Mouse (Mus musculus): ENCODE results near the gene Socs1.

The Socs1 gene

GRCm38 (mm10) chr16:10787548-10788058, 2.3 kb upstream of the Socs1 start:
- in situ Hi-C loops (cut with MboI, MseI) = loop anchor here (10.0 kb wide), 1 partner anchor 373 kb away; the partner anchor contains the start of gene Nubp1

- in situ Hi-C loops (cut with MboI, MseI) = loop anchor here (10.0 kb wide), 1 partner anchor 372 kb away; the partner anchor contains the start of gene Nubp1
Measured at GRCm38 (mm10) chr16:10786782-10787547, 1.6 kb upstream of the Socs1 start.

- in situ Hi-C loops (cut with MboI, MseI) = loop anchor here (10.0 kb wide), 1 partner anchor 371 kb away; the partner anchor contains the start of gene Nubp1
Measured at GRCm38 (mm10) chr16:10786288-10786687, 952 bp upstream of the Socs1 start.

GRCm38 (mm10) chr16:10784793-10785370, 454 bp downstream of the Socs1 start:
- in situ Hi-C loops (cut with MboI, MseI) = loop anchor here (5.0 to 10.0 kb wide), 2 partner anchors 43 to 370 kb away; partner anchors contain the start of gene Nubp1

- in situ Hi-C loops (cut with MboI, MseI) = loop anchor here (5.0 to 10.0 kb wide), 2 partner anchors 42 to 369 kb away; partner anchors contain the start of gene Nubp1
Measured at GRCm38 (mm10) chr16:10783883-10784792, 1.2 kb downstream of the Socs1 start.

GRCm38 (mm10) chr16:10783451-10783850, 1.9 kb downstream of the Socs1 start:
- in situ Hi-C loops (cut with MboI, MseI) = loop anchor here (5.0 to 10.0 kb wide), 2 partner anchors 41 to 369 kb away; partner anchors contain the start of gene Nubp1

GRCm38 (mm10) chr16:10783152-10783434, 2.2 kb downstream of the Socs1 start:
- in situ Hi-C loops (cut with MboI, MseI) = loop anchor here (5.0 to 10.0 kb wide), 2 partner anchors 41 to 368 kb away; partner anchors contain the start of gene Nubp1

- in situ Hi-C loops (cut with MboI, MseI) = loop anchor here (5.0 to 10.0 kb wide), 2 partner anchors 40 to 368 kb away; partner anchors contain the start of gene Nubp1
Measured at GRCm38 (mm10) chr16:10782377-10783151, 2.8 kb downstream of the Socs1 start.

- in situ Hi-C loops (cut with MboI, MseI) = loop anchor here (5.0 to 10.0 kb wide), 2 partner anchors 40 to 367 kb away; partner anchors contain the start of gene Nubp1
Measured at GRCm38 (mm10) chr16:10781862-10782371, 3.4 kb downstream of the Socs1 start.

GRCm38 (mm10) chr16:10780631-10781120, 4.7 kb downstream of the Socs1 start:
- in situ Hi-C loops (cut with MboI, MseI) = loop anchor here (5.0 to 10.0 kb wide), 2 partner anchors 38 to 366 kb away; partner anchors contain the start of gene Nubp1

GRCm38 (mm10) chr16:10777579-10778160, 7.7 kb downstream of the Socs1 start:
- in situ Hi-C loops (cut with MboI, MseI) = loop anchor here (10.0 kb wide), 1 partner anchor 203 kb away; no protein-coding TSS in a partner anchor

- in situ Hi-C loops (cut with MboI, MseI) = loop anchor here (10.0 kb wide), 1 partner anchor 202 kb away; no protein-coding TSS in a partner anchor
Measured at GRCm38 (mm10) chr16:10776322-10776721, 9.0 kb downstream of the Socs1 start.

GRCm38 (mm10) chr16:10774726-10775125, 10.6 kb downstream of the Socs1 start:
- in situ Hi-C loops (cut with MboI, MseI) = loop anchor here (5.0 to 10.0 kb wide), 2 partner anchors 107 to 200 kb away; no protein-coding TSS in a partner anchor

GRCm38 (mm10) chr16:10773543-10773942, 11.8 kb downstream of the Socs1 start:
- in situ Hi-C loops (cut with MboI, MseI) = loop anchor here (5.0 to 10.0 kb wide), 2 partner anchors 106 to 199 kb away; no protein-coding TSS in a partner anchor

- in situ Hi-C loops (cut with MboI, MseI) = loop anchor here (5.0 to 10.0 kb wide), 2 partner anchors 105 to 197 kb away; no protein-coding TSS in a partner anchor
Measured at GRCm38 (mm10) chr16:10771769-10772510, 13.4 kb downstream of the Socs1 start.

- in situ Hi-C loops (cut with MboI, MseI) = loop anchor here (5.0 to 10.0 kb wide), 2 partner anchors 103 to 196 kb away; no protein-coding TSS in a partner anchor
Measured at GRCm38 (mm10) chr16:10770531-10771325, 14.6 kb downstream of the Socs1 start.

- in situ Hi-C loops (cut with MboI, MseI) = loop anchor here (5.0 to 10.0 kb wide), 2 partner anchors 102 to 195 kb away; no protein-coding TSS in a partner anchor
Measured at GRCm38 (mm10) chr16:10769661-10770060, 15.7 kb downstream of the Socs1 start.

Measured in T-helper 2 cell (primary cell).